Mouse (Mus musculus) ES-E14 (cell line): ENCODE data around the gene Rasgrf2.

Experiments used
- CHD2 ChIP-seq: IDR thresholded peaks from 2 replicates; pipeline ENCODE4 v1.6.1; 2014; ENCODE audit warnings: mild to moderate bottlenecking, low read depth, low read length, inconsistent platforms
- HCFC1 ChIP-seq: IDR thresholded peaks from 2 replicates; pipeline ENCODE4 v1.6.1; 2012; ENCODE audit warnings: low read length, inconsistent platforms, borderline replicate concordance; ENCODE audit not compliant: insufficient read depth
- MAFK ChIP-seq: IDR thresholded peaks from 2 replicates; pipeline ENCODE4 v1.6.1; 2014; ENCODE audit warnings: mild to moderate bottlenecking, low read depth, low read length, inconsistent platforms; ENCODE audit not compliant: insufficient read depth

- TF ChIP-seq HCFC1 (no peak), CHD2 (no peak), MAFK (no peak)
Observed at GRCm38 (mm10) chr13:91982080-91982479, 149.4 kb downstream of the Rasgrf2 start.
